Mouse (Mus musculus) midbrain, embryonic 10.5 days (tissue): ENCODE measurements at regions not wholly inside any gene's neighbourhood (a gene's known extent, or its start where the extent isn't known, plus 50 kb on each side); places are given as distances from the start of the nearest gene placed in this dataset.
A peak's percentile ranks its signal among the peaks of the same experiment; 100 is the strongest.

ENCODE experiments used
- DNase-seq: peaks from one replicate; pipeline ENCODE4 v3.0.0-alpha.2; 2017; ENCODE audit warnings: low spot score
- H3K27ac ChIP-seq: fragments of 300-500 bp; sonication (generic); replicated peaks from 2 replicates; pipeline ENCODE4 v1.5.1; 2016; ENCODE audit warnings: mild to moderate bottlenecking
- H3K27me3 ChIP-seq: fragments of 300-500 bp; sonication (generic); 2 replicates; pipeline ENCODE4 v1.6.1; 2016; ENCODE audit warnings: low read depth, mild to moderate bottlenecking; ENCODE audit not compliant: poor library complexity, severe bottlenecking
- H3K36me3 ChIP-seq: fragments of 300-500 bp; sonication (generic); 2 replicates; pipeline ENCODE4 v1.6.1; 2016; ENCODE audit warnings: mild to moderate bottlenecking, moderate library complexity
- H3K4me1 ChIP-seq: fragments of 300-500 bp; sonication (generic); 2 replicates; pipeline ENCODE4 v1.6.1; 2016
- H3K4me3 ChIP-seq: fragments of 300-500 bp; sonication (generic); 2 replicates; pipeline ENCODE4 v1.5.1; 2016; ENCODE audit warnings: mild to moderate bottlenecking, moderate library complexity
- H3K9me3 ChIP-seq: fragments of 300-500 bp; sonication (generic); replicated peaks from 2 replicates; pipeline ENCODE4 v1.6.1; 2016; ENCODE audit warnings: mild to moderate bottlenecking
- WGBS: fragments of 180-500 bp; shearing (Covaris S2); methylation state at CpG from one replicate; pipeline ENCODE4 v1.1.7; 2016; 5-methylcytosine and 5-hydroxymethylcytosine counted together

DNA sequence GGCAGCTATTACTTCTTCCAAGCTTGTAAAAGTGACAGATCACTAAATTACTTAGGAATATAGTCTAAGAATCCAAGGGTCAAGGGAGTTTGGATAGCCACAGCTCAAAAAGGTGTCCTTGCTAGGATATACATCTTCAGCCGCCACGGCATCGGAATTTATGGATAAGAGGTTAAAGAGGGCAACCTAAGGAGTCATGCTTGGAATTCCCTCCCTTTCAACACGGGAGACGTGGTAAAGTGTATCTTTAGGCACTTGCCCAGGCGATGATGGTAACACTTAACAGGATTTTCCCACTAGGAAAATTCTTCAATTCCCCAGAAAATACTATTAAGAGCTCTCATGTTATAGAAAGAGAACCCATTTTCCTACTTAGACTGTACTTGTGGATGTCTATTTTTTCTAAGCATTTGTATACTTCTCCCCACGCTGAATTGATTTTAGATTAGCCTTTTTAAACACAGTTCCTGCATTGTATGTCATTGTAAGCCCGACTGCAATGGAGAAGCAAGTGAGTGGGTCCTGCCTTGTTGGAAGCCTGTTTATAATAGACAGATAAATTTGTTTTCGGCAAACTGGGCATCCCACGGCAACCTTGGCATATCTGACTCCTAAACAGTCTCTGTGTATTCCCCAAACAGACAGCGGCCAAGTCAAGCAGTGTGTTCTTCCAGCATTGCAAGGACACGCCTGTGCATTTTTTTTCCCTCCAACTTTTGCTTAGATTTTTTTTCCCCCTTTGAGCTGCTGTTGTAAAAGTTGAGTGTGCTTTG lies 171.3 kb upstream of the Krr1 start:
- no peak for DNase-seq
- Histone ChIP-seq H3K36me3 (no peaks in the 10 kb centered on the region), H3K4me1 (peaks cover 41% of the 10 kb centered on the region), H3K27ac (peak overlapping the region; percentile 30; the same call in 1 of the 2 replicates), H3K9me3 (no peaks in the 10 kb centered on the region), H3K27me3 (no peaks in the 10 kb centered on the region), H3K4me3 (no peak overlapping the region)
- WGBS: 57% methylated on average over 12 of the region's 12 CpGs

DNA sequence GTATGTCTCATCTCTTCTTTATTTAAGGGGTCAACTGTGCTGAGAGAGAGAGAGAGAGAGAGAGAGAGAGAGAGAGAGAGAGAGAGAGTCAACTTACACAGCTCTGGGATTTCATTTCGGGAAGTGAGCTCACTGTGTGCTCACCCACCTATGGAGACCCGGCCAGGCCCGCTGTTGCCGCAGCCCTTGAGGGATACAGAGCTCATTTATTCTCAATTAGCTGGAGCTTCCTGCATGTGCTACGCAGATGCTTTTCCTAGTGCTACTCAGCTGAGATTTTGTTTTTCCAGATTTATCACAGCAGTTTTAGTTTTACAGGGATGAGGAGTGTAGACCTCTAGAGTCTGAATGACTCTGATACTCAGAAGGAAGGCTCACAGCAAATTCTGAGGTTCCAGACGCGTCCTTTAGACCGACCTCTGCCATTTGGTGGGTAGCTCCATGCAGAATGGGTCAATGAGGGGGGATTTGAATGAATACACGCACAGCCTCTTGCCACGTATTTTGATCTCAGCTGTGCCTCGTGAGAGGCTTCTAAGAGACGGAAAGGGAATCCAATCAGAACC lies 170.6 kb upstream of the Krr1 start:
- Histone ChIP-seq H3K36me3 (no peaks in the 10 kb centered on the region), H3K27ac (peak overlapping the region; percentile 30; the same call in 1 of the 2 replicates), H3K4me3 (no peak overlapping the region), H3K27me3 (no peaks in the 10 kb centered on the region), H3K9me3 (no peaks in the 10 kb centered on the region), H3K4me1 (peaks cover 38% of the 10 kb centered on the region)
- 41% methylated on average over 12 of the region's 12 CpGs for WGBS
- DNase-seq: peak; percentile 37

DNA sequence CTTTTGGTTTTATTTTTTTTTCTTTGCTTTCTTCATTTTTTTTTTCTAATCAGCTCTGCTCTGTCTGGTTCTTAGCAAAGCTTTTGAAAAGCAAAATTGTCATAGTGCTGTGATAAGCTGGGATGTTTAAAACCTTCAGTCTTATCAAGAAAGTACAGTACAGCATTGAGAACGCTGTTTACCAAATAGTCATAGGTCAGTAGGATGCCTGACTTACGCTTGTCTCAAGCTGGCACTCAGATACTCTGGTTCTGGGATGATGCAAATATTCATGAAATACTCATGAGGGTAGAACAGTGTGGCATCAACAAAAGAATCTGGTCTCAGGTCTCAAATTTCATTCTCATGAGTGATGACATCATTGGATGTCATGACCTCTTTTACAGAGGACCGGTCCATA lies 166.1 kb upstream of the Krr1 start:
- 86% methylated on average over 3 of the region's 3 CpGs for WGBS
- H3K36me3 ChIP-seq: no peaks in the 10 kb centered on the region
- peaks cover 18% of the 10 kb centered on the region for H3K4me1 ChIP-seq
- no peak for DNase-seq
- H3K4me3 ChIP-seq: no peak overlapping the region
- H3K27ac ChIP-seq: no peak overlapping the region
- no peaks in the 10 kb centered on the region for H3K27me3 ChIP-seq
- H3K9me3 ChIP-seq: no peaks in the 10 kb centered on the region

DNA sequence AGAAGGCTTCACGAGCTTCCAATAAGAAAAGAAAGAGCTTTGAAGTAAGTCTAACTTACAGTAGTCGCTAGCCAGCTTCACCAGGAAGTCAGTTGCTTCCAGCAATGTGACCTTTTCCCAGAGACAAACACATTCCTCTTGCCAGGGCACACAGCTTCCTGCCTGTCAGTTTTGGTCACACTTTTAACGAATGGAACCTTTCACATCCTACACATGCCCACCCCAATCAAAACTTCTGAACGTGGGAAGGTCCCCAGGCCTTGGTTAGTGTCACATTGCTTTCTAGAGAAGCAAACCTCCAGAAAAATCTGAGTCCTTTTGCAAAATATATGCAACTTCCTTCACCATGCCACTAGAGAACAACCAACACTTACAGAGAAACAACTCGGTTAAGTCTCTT lies 165.5 kb upstream of the Krr1 start:
- Histone ChIP-seq H3K27me3 (no peaks in the 10 kb centered on the region), H3K27ac (no peak overlapping the region), H3K4me1 (peaks cover 12% of the 10 kb centered on the region), H3K9me3 (no peaks in the 10 kb centered on the region), H3K4me3 (no peak overlapping the region), H3K36me3 (no peaks in the 10 kb centered on the region)
- 75% methylated on average over 5 of the region's 5 CpGs for WGBS
- DNase-seq: no peak

DNA sequence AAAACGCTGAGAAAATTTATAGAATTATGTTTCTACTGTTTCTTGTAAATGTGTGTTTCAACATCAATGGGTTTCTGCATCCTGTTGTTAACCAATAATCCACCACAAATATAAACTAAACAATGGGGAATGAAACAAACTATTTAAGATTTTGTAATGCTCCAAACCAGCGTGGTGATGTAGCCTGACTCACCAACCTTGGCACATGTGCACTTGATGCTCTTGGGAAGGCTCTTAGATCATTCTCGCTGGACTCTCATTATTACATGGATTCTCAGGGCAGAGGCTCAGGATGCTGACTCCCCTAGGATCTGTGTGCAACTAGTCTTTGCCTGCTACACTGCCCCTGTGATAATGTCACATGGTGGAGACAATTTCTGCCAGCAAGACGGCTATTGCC lies 158.7 kb upstream of the Krr1 start:
- 90% methylated on average over 4 of the region's 4 CpGs for WGBS
- Histone ChIP-seq H3K4me3 (no peak overlapping the region), H3K9me3 (no peaks in the 10 kb centered on the region), H3K36me3 (no peaks in the 10 kb centered on the region), H3K27ac (no peak overlapping the region), H3K4me1 (peaks cover 5% of the 10 kb centered on the region; the same call in 1 of the 2 replicates), H3K27me3 (no peaks in the 10 kb centered on the region)
- DNase-seq: no peak

DNA sequence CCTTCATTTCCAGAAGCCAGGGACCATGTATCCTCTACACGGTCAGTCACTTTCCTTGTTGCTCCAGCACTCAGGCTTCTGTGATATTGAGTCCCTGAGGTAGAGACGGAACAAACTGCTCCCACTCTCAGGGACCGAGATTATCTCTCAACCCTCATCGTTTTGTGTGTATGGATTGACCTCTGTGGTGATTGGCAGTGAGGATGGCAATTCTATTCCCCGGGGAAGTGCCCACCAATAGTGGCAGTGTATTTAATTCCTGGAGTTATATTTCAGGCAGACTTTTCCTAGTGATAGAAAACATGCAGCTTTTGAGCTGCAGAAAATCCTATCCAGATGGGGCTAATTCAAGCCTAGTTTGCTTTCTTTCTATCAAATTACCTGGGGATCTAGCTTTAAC lies 157.8 kb upstream of the Krr1 start:
- Histone ChIP-seq H3K9me3 (no peaks in the 10 kb centered on the region), H3K4me1 (0 out of 2 replicates have a peak, but pooled peaks cover 3% of the 10 kb centered on the region), H3K27ac (no peak overlapping the region), H3K36me3 (no peaks in the 10 kb centered on the region), H3K4me3 (no peak overlapping the region), H3K27me3 (no peaks in the 10 kb centered on the region)
- 82% methylated on average over 5 of the region's 5 CpGs for WGBS
- DNase-seq: no peak

DNA sequence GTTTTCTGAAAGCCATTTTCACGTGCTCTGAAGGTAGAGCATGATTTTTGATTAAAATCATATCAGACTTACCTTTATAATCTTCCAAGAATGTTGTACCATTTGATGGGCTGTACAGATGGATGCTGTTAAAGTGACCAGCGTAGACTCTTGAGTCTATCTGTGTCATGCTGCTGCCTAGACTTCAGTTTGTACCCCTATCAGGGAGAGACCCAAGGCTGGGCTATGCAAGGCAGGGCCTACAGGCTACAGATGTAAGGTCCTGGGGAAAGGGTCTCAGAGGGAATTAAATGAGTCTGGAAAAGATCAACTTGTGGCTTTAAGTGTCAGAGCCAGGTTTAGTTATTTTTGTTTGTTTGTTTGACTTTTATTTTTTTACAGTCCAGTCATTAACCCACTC lies 157.3 kb upstream of the Krr1 start:
- WGBS: 84% methylated on average over 2 of the region's 2 CpGs
- Histone ChIP-seq H3K27me3 (no peaks in the 10 kb centered on the region), H3K4me3 (no peak overlapping the region), H3K4me1 (0 out of 2 replicates have a peak, but pooled peaks cover 3% of the 10 kb centered on the region), H3K36me3 (no peaks in the 10 kb centered on the region), H3K9me3 (no peaks in the 10 kb centered on the region), H3K27ac (no peak overlapping the region)
- DNase-seq: no peak

DNA sequence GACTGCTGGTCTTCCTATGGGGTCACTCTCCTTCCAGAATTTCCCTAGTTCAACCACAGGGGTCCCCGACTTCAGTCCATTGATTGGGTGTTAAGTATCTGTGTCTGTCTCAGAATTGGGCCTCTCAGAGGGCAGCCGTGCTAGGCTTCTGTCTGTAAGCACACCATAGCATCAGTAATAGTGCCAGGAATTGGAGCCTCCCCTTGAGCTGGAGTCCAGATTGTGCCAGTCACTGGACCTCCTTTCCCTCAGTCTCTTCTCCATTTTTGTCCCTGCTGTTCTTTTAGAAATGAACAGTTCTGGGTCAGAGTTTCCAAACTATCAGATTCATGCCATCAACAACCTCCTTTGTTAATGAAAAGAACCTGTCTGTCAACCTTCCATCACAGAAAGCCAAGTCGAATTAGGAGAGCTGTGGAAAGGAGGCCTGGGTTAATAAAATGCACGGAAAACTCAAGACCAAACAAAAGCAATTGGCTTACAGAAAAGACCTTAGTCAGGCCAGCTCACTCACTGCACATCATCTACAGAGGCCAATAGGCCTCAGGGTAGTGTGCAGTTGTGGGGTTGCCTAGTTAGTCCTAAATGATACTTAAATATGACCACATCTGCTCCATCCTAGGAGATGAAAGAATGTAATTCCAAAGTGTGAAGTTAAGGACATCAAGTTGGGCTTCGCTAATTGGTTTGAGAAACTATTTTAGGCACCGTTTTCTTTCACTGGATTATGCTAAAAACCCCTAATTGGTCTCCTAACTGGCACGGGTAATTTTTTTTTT lies 156.5 kb upstream of the Krr1 start:
- Histone ChIP-seq H3K27ac (0 out of 2 replicates have a peak overlapping the region, but pooled peaks have one; percentile 6), H3K27me3 (no peaks in the 10 kb centered on the region), H3K9me3 (no peaks in the 10 kb centered on the region), H3K4me3 (no peak overlapping the region), H3K36me3 (no peaks in the 10 kb centered on the region), H3K4me1 (0 out of 2 replicates have a peak, but pooled peaks cover 3% of the 10 kb centered on the region)
- 76% methylated on average over 7 of the region's 7 CpGs for WGBS
- no peak for DNase-seq

DNA sequence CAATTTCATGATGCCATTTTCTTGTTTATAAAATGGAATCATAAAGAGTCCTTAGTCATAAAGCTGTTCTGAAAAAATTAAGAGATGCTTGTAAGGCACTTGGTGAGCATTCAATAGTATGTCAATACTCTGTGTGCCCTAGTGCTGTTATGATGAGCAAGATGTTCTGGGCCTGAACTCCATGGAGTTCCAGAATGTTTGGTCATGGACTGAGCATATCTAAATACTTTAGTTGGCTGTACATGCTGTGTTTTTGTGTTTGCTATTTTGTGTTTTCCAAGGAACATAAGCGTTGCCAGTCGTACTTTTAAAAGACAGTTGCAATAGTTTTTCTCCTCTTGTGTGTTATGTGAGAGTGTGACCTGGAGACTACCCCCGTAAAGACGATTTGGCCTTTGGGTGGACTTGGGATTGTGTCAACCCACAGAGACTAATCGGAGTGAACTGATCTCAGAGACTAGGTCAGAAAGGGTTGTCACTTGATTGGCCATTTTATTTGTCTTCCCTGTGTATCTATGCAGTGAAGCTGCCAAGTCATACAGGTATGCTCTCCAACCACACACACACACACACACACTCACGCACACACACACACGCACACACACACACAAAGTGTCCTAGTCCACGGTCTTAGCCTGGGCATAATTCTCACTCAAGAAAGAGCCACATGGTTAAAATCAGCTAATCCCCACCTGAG lies 152.6 kb upstream of the Krr1 start:
- no peak for DNase-seq
- Histone ChIP-seq H3K27ac (no peak overlapping the region), H3K9me3 (no peaks in the 10 kb centered on the region), H3K27me3 (no peaks in the 10 kb centered on the region), H3K4me1 (0 out of 2 replicates have a peak, but pooled peaks cover 3% of the 10 kb centered on the region), H3K4me3 (no peak overlapping the region), H3K36me3 (no peaks in the 10 kb centered on the region)
- WGBS: 94% methylated on average over 8 of the region's 8 CpGs

DNA sequence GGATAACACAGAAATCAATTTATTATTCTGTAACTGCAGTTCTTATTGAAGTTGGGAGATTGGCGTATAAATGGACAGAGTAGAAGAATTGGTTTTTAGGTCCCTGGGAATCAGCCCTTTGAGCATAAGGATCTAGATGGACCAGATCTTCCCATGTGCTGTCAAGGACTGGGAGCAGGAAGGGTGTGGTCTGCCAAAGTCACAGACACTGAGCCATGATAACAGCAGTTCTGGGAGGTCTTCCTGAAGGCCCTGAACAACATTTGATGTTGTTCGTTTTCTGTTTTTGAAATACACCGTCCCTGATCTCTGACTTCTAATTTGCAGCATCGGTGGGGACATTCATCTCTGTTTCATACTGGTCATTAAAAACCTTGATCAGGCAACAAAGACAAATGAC lies 147.6 kb upstream of the Krr1 start:
- H3K27ac ChIP-seq: no peak overlapping the region
- no peaks in the 10 kb centered on the region for H3K4me1 ChIP-seq
- 93% methylated on average over 4 of the region's 4 CpGs for WGBS
- DNase-seq: no peak
- H3K27me3 ChIP-seq: no peaks in the 10 kb centered on the region
- H3K9me3 ChIP-seq: no peaks in the 10 kb centered on the region
- H3K4me3 ChIP-seq: no peak overlapping the region
- no peaks in the 10 kb centered on the region for H3K36me3 ChIP-seq

DNA sequence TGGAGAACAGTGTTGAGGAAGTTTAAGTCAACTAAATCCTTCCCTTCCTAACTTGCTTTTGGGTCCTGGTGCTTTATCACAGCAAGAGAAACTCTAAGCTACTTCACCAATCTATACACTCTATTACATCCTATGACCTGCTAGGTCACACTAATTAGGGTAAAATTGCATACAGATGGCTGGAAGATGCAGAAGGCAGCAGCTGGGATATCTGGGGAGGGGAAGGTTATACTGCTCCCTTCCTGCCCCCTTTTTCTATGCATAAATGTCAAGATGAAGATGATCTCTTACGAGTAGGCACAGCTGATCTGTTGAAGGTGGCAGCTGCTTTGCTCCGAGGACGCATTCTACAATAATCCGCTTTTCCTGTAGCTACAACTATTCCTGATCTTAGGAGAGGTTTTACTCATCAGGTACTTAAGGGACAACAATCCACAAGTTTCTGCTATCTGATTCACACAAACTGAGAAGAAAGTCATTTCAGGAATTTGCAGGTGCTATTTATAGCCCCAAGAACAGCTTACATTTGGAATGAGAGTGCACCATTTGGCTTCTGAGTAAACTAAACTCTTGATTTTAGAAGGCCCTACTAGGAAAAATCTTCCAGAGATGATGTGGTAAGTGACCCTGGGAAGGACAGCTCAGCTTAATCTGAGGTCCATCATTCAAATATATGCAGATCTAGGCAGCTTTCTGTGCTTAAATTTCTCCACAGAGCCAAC lies 146.3 kb upstream of the Krr1 start:
- no peak for DNase-seq

DNA sequence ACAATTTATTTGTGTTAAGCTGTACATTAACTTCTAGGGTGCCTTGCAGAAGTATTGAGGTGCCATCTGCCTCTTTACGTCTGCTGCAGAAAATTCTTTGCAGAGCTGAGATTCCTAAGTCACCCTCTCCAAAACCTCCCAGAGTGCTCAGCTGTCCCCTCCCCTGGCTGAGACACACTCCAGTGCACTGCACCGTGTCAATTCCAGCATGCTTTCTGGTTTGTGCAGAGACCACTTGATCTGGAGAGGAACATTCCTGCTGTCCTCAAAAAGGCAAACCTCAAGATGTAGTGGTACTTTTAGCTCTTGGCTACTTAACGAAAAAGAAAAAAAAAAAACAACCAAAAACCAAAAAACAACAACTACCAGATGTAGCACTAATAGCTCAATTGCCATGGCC lies 145.2 kb upstream of the Krr1 start:
- Histone ChIP-seq H3K36me3 (no peaks in the 10 kb centered on the region), H3K4me3 (no peak overlapping the region), H3K9me3 (no peaks in the 10 kb centered on the region), H3K27me3 (no peaks in the 10 kb centered on the region), H3K4me1 (peaks cover 3% of the 10 kb centered on the region; the same call in 1 of the 2 replicates), H3K27ac (no peak overlapping the region)
- WGBS: 70% methylated on average over 3 of the region's 3 CpGs
- DNase-seq: no peak

More for the DNA sequence above, 146.3 kb upstream of the Krr1 start:
- Histone ChIP-seq H3K4me3 (no peak overlapping the region), H3K27me3 (no peaks in the 10 kb centered on the region), H3K4me1 (peaks cover under 1% of the 10 kb centered on the region; the same call in 1 of the 2 replicates), H3K27ac (no peak overlapping the region), H3K36me3 (no peaks in the 10 kb centered on the region), H3K9me3 (no peaks in the 10 kb centered on the region)
- WGBS: 92% methylated on average over 4 of the region's 4 CpGs
